Comparison of ENCODE assay signal across 13 mouse cellular contexts in the genomic region with DNA sequence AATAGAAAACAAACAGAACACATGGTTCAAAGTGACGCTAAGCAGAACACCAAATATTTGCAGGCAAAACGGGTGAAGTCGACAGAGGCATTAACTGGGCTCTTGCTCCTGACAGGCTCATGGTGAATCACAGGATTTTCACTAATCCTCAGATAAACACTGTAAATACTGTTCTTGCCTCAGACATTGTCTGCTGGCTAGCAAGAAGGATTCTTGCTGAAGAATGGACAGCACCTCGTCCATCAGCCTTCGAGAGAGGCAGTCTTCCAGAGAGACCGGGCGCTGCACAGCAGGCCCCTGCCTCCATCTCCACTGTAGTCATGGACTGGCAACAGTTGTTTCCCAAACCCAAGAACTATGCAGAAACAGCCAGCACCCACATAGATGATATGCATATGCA.
"Had no signal": no experiment of that assay in that cellular context is flagged by ENCODE, and none has a peak within 500 bp of the region (broad histone marks: within the 10 kb centered on the region; RNA-seq: fewer than 3 reads in every experiment).

No protein-coding gene starts in this region.

- H3K9ac ChIP-seq: intestine, embryonic 15.5 days; kidney, embryonic 15.5 days; limb, embryonic 15.5 days; liver, embryonic 13.5 days; liver, postnatal 0 days; neural tube, embryonic 15.5 days had no signal

- DNase-seq: kidney, adult 2 months; kidney, postnatal 14 days; liver, embryonic 13.5 days; liver, postnatal 0 days; midbrain, embryonic 14.5 days; thymus, postnatal 4 days had no signal

- H3K4me1 ChIP-seq: liver, embryonic 13.5 days had no signal

- H3K4me2 ChIP-seq: intestine, embryonic 15.5 days; kidney, embryonic 15.5 days; limb, embryonic 15.5 days; liver, embryonic 13.5 days; neural tube, embryonic 15.5 days had no signal

- H3K9me3 ChIP-seq: intestine, embryonic 15.5 days; kidney, embryonic 15.5 days; limb, embryonic 15.5 days; liver, embryonic 13.5 days; midbrain, embryonic 10.5 days; neural tube, embryonic 15.5 days had no signal

- H3K27ac ChIP-seq: intestine, embryonic 15.5 days; kidney, embryonic 15.5 days; left cerebral cortex, adult 2 months; limb, embryonic 15.5 days; liver, embryonic 13.5 days; midbrain, embryonic 10.5 days; neural tube, embryonic 15.5 days had no signal

- ATAC-seq: intestine, embryonic 15.5 days; liver, postnatal 0 days had no signal

- H3K27me3 ChIP-seq: intestine, embryonic 15.5 days; limb, embryonic 15.5 days; liver, embryonic 13.5 days; neural tube, embryonic 15.5 days had no signal

- H3K36me3 ChIP-seq: intestine, embryonic 15.5 days; kidney, embryonic 15.5 days; limb, embryonic 15.5 days; liver, embryonic 13.5 days; midbrain, embryonic 10.5 days; neural tube, embryonic 15.5 days had no signal

- H3K4me3 ChIP-seq: intestine, embryonic 15.5 days; kidney, embryonic 15.5 days; left cerebral cortex, adult 2 months; limb, embryonic 15.5 days; liver, embryonic 13.5 days; midbrain, embryonic 10.5 days; myocyte; neural tube, embryonic 15.5 days had no signal
